Mouse (Mus musculus) bone marrow macrophage, adult 2 months (primary cell): ENCODE data around the gene Tox2.

Experiments
- CTCF ChIP-seq: IDR thresholded peaks from 2 replicates; pipeline ENCODE4 v1.5.1; 2012; ENCODE audit warnings: low read depth, mild to moderate bottlenecking, low read length, moderate library complexity
- POLR2A ChIP-seq: IDR thresholded peaks from 2 replicates; pipeline ENCODE4 v1.6.1; 2012; ENCODE audit warnings: mild to moderate bottlenecking, low read depth, low read length, borderline replicate concordance

DNA sequence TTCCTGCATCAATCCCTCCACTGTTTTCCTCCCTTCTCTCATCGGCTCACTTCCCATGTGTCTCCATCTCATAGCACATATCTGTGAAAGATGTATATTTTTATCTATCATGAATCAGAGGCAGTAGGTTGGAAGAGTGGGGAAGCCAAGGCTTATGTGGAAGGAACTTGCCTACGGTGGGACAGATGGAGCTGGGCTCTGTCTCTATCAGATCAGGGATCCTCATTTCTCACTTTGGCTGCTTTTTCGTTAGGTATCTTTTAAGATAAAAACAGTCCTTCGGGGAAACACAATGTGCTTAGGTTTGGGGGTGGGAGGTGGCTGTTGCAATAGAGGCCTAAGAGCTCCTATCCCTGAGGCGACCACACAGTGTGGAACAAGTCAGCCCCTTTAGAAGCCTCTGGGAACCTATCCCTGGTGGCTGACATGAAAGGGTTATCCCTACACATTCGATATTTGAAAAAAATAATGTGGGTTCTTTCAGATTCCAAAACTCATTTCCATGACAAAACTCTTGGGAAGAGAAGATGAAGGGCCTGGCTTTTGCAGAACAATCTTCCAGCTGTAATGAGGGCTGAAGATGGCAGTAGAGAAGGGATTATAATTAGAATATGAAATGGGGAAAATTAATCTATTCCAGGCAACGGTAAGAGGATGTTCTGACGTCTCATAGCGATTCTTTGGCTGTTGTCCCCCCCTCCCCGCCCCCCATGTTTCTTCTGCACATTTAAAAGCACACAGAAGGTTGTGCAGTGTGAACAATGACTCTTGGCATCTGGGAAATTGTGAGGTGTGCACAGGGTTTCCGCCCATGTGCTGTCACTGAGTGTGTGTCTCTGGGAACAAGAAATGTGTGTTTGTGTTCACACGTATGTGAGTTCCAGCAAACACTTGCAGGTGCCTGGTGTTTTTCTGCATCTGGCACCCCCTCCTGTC lies 41.3 kb downstream of the Tox2 start:
- TF ChIP-seq CTCF: no peak
- no peak for TF ChIP-seq POLR2A
